Mouse (Mus musculus): ENCODE data around the gene Gm9507. TPM values are rescaled to one million over a fixed set of nuclear protein-coding genes. Genes with fewer than 3 reads are reported as not detected.
"Not testable (repeated sequence)": the region's sequence is repeated elsewhere in the genome, so short reads cannot be mapped to it uniquely, and the experiment has no call there.

Gene Gm9507
- polyA plus RNA-seq, 1 experiment: not detected

DNA sequence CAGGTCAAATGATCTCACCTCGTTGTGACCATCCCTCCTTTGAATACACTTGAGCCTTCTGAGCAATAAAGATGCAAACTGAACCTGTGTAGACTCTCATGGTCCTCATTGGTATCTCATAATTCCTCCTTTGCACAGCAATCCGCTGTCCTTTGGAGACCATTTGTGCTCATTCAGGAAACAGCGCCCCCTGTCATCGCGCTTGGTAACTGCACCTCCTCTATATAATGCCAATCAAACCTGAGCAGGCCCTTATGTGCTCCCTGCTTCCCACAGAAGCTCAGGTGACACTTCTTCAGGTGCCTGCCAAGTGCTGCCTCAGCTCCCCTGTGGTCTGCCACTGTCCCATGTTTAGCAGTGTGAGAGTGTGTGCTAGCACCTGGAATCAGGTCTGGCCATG is 3.9 kb upstream of the Gm9507 start:
- Histone ChIP-seq H3K27ac (ENCODE audit: insufficient read depth, low read length) (no peak overlapping the region), H3K4me3 (ENCODE audit: insufficient read depth, low read length) (no peak overlapping the region), H3K4me1 (ENCODE audit: control insufficient read depth, insufficient read depth, low read length) (no peaks in the 10 kb centered on the region)
- peak; percentile 60 for TF ChIP-seq CTCF (IDR thresholded peaks at IDR 0.05; ENCODE audit: extremely low read depth, insufficient read depth, low read length)
- no peak for TF ChIP-seq POLR2A (IDR thresholded peaks at IDR 0.05; ENCODE audit: extremely low read depth, insufficient read depth, low read length)

DNA sequence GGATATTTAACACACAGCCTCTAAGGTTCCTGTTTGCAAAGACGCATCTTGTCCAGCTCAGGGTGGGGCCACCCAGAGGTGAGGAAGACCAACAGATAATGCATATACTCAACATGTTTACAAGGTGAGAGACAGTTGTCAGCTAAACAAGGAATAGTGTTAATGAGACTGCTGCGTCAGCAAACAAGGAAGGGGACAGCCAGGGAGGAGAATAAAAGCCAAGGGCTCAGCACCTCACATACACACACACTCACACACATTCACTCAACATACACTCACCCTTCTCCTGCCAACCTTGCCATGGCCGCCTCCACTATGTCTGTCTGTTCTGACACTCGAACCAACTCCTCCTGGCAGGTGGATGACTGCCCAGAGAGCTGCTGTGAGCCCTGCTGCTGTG is 2.7 kb upstream of the Gm9507 start, which contains the start of gene Gm2696:
TSS of gene Gm2696 (plus strand) at position 301 of the 400 bp plus-strand sequence.
- TF ChIP-seq POLR2A (IDR thresholded peaks at IDR 0.05; ENCODE audit: extremely low read depth, insufficient read depth, low read length) (no peak), CTCF (IDR thresholded peaks at IDR 0.05; ENCODE audit: extremely low read depth, insufficient read depth, low read length) (no peak)
- Histone ChIP-seq H3K4me3 (ENCODE audit: insufficient read depth, low read length) (no peak within 1 kb of the TSS), H3K4me1 (ENCODE audit: control insufficient read depth, insufficient read depth, low read length) (no peaks in the 10 kb centered on the region), H3K27ac (ENCODE audit: insufficient read depth, low read length) (no peak within 1 kb of the TSS)

DNA sequence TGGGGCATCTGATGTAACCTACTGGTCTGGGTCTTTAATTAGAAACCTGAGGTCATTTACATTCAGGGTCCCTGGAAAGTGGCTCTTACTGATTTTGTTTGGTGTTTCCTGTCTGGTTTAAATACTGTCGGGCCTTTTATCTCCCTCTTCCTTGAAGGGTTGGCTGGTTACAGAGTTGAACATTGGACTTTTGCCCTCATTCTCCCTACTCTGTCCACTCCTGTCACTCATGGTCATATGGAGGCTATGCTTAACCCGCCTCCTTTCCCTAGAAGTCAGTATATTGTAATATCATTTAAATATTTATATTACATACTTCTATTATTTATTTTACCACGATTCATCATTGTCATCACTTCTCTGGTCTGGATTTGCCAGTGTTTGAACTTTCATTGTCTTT is 7.5 kb downstream of the Gm9507 start:
- TF ChIP-seq CTCF (IDR thresholded peaks at IDR 0.05; ENCODE audit: extremely low read depth, insufficient read depth, low read length) (no peak), POLR2A (IDR thresholded peaks at IDR 0.05; ENCODE audit: extremely low read depth, insufficient read depth, low read length) (no peak)
- Histone ChIP-seq H3K4me3 (ENCODE audit: insufficient read depth, low read length) (no peak overlapping the region), H3K27ac (ENCODE audit: insufficient read depth, low read length) (no peak overlapping the region), H3K4me1 (ENCODE audit: control insufficient read depth, insufficient read depth, low read length) (no peaks in the 10 kb centered on the region)

DNA sequence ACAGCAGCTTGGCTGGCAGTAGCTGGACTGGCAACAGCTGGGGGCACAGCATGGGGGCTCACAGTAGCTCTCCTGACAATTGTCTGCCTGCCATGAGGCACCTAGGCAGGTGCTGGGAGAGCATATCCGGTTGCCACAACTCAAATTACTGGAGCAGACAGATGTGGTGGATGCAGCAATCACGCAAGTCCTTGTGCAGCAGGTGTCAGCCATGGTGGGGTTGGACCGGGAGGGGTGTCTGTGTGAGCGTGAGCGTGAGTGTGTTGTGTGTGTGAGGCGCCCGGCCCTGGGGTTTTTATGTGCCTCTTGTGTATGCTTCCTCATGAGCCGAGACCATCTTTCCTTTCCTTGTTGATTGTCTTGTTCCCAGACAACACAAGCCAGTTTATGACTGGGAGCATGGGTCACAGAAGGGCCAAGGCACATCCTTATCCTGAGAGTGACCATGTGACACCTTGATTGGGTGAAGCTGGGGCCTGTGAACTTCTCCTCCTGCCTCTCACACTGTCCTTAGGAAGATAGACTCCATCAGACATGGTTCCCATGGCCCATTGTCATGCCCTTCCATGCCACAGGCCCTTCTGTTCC is 12.6 kb downstream of the Gm9507 start, which contains the start of gene Gm19668:
TSS of gene Gm19668 (minus strand) at position 213 of the 588 bp plus-strand sequence.
- Histone ChIP-seq H3K4me1 (ENCODE audit: control insufficient read depth, insufficient read depth, low read length) (no peaks in the 10 kb centered on the region), H3K4me3 (ENCODE audit: insufficient read depth, low read length) (no peak within 1 kb of the TSS), H3K27ac (ENCODE audit: insufficient read depth, low read length) (no peak within 1 kb of the TSS)
- no peak for TF ChIP-seq POLR2A (IDR thresholded peaks at IDR 0.05; ENCODE audit: extremely low read depth, insufficient read depth, low read length)
- TF ChIP-seq CTCF (IDR thresholded peaks at IDR 0.05; ENCODE audit: extremely low read depth, insufficient read depth, low read length): no peak

DNA sequence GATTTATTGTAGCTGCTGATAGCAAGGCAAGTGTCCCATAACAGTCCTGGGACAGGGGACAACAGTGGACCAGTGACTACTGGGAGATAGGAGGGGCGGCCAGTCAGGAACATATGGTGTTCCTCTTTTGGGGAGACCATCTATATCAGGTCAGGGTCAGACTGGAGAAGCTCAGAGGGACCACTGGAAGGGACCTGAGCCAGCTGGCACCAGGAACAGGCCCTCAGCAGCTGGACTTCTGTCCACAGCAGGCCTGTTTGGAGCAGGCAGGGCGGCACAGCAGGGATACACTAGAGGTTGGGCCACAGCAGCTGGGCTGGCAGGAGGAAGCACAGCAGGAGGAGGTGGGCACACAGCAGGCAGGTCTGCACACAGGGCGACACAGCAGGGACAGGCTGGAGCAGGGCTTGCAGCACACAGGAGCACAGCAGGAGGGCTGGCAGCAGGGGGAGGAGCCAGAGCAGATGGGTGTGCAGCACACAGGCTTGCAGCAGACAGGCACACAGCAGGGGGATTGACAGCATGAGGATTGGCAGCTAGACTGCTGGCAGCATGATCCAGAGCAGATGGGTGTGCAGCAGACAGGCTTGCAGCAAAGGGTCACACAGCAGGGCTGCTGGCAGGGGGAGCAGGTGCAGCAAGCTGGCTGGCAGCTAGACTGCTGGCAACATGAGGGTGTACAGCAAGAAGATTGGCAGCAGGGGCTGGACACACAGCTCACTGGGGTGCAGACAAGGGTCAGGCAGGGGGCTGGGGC is 13.3 kb downstream of the Gm9507 start:
- not testable (repeated sequence) for H3K4me3 ChIP-seq (ENCODE audit: insufficient read depth, low read length); H3K27ac ChIP-seq (ENCODE audit: insufficient read depth, low read length); H3K4me1 ChIP-seq (ENCODE audit: control insufficient read depth, insufficient read depth, low read length)

DNA sequence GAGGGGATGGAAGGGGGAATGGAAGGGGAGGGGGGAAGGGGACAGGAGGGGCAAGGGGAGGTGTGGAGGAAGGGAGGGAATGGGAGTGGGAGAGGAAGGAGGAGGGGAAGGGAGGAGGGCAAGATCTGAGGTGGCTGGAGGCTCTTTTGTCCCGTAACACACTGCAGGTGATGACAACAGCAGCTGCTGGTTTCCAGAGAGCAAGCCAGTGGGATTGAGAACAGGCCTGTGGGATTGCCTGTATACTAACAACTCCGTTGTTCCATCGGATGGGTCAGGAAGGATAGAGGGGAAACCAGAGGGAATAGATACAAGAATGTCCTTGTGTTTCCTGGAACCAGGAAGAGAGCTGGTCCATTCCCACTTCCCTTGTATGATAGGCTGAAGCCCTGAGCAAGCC is 14.0 kb downstream of the Gm9507 start:
- TF ChIP-seq POLR2A (IDR thresholded peaks at IDR 0.05; ENCODE audit: extremely low read depth, insufficient read depth, low read length) (no peak), CTCF (IDR thresholded peaks at IDR 0.05; ENCODE audit: extremely low read depth, insufficient read depth, low read length) (no peak)
- Histone ChIP-seq H3K4me3 (ENCODE audit: insufficient read depth, low read length) (no peak overlapping the region), H3K27ac (ENCODE audit: insufficient read depth, low read length) (no peak overlapping the region), H3K4me1 (ENCODE audit: control insufficient read depth, insufficient read depth, low read length) (no peaks in the 10 kb centered on the region)

DNA sequence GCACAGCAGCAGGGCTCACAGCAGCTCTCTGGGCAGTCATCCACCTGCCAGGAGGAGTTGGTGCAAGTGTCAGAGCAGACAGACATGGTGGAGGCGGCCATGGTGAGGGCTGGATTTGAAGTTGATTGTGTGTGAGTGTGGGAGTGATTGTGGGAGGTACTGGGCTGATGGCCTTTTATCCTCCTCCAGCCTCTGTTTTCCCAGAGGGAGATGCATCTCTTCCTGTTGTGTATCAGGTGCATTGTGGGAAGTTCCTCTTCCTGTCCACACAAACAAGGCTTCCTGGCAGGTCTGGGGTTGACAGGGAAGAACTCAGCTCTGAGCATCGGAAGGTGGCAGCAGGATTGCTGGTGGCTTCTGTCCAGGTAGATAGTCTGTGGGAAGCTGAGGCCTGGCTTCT is 16.7 kb downstream of the Gm9507 start, which contains the start of gene Gm9639:
TSS of gene Gm9639 (minus strand) at position 101 of the 400 bp plus-strand sequence.
- H3K4me3 ChIP-seq (ENCODE audit: insufficient read depth, low read length): no peak within 1 kb of the TSS
- no peaks in the 10 kb centered on the region for H3K4me1 ChIP-seq (ENCODE audit: control insufficient read depth, insufficient read depth, low read length)
- H3K27ac ChIP-seq (ENCODE audit: insufficient read depth, low read length): no peak within 1 kb of the TSS
- TF ChIP-seq POLR2A (IDR thresholded peaks at IDR 0.05; ENCODE audit: extremely low read depth, insufficient read depth, low read length): no peak
- TF ChIP-seq CTCF (IDR thresholded peaks at IDR 0.05; ENCODE audit: extremely low read depth, insufficient read depth, low read length): no peak

DNA sequence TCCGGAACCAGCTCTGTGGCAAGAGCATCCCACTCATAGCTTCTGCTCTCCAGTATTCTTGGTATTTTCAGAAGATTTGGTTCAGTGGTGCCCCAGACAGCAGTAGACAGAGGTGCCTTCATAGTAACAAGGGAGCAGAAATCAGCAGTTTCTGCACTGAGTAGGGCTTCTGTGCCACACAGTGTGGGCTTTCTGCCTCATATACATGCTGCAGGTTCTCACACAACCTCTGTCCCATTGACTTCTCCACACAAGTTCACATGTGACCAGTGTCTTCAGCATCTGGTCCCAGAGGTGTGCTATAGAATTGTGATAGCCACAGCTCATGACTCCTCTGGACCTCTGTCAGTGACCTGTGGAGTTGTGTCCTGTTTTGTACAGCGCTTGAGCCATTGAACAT is 23.0 kb downstream of the Gm9507 start:
- TF ChIP-seq CTCF (IDR thresholded peaks at IDR 0.05; ENCODE audit: extremely low read depth, insufficient read depth, low read length) (no peak), POLR2A (IDR thresholded peaks at IDR 0.05; ENCODE audit: extremely low read depth, insufficient read depth, low read length) (no peak)
- H3K27ac ChIP-seq (ENCODE audit: insufficient read depth, low read length): no peak overlapping the region
- H3K4me1 ChIP-seq (ENCODE audit: control insufficient read depth, insufficient read depth, low read length): no peaks in the 10 kb centered on the region
- no peak overlapping the region for H3K4me3 ChIP-seq (ENCODE audit: insufficient read depth, low read length)

DNA sequence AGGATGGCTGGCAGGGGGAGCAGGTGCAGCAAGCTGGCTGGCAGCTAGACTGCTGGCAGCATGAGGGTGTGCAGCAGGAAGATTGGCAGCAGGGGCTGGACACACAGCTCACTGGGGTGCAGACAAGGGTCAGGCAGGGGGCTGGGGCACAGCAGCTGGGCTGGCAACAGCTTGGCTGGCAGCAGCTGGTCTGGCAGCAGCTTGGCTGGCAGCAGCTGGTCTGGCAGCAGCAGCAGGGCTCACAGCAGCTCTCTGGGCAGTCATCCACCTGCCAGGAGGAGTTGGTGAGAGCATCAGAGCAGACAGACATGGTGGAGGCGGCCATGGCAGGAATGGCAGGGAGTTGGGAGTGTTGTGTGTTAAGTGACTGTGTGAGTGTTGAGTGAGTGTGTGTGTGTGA is 23.8 kb downstream of the Gm9507 start, which contains the start of gene Gm7137:
TSS of gene Gm7137 (minus strand) at position 325 of the 400 bp plus-strand sequence.
- not testable (repeated sequence) for H3K27ac ChIP-seq (ENCODE audit: insufficient read depth, low read length); H3K4me3 ChIP-seq (ENCODE audit: insufficient read depth, low read length); H3K4me1 ChIP-seq (ENCODE audit: control insufficient read depth, insufficient read depth, low read length)

DNA sequence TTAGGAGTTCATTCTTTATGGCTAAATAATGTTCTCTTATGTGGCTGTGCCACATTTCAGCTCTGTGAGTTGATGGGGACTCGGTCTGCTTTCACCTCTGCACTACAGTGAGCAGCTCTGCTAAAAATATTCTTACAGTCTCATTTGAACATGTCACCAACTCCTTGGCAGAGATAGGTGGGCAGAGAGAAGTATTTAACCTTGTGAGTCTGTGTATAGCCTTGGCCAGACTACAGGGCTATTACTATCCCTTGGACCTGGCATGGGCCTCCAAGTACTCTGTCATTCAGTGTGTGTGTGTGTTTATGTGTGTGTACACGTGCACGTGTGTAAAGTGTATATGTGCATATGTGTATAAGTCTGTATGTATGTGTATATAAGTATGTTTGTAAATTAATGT is 28.2 kb downstream of the Gm9507 start:
- not testable (repeated sequence) for H3K4me1 ChIP-seq (ENCODE audit: control insufficient read depth, insufficient read depth, low read length); H3K4me3 ChIP-seq (ENCODE audit: insufficient read depth, low read length); H3K27ac ChIP-seq (ENCODE audit: insufficient read depth, low read length)

DNA sequence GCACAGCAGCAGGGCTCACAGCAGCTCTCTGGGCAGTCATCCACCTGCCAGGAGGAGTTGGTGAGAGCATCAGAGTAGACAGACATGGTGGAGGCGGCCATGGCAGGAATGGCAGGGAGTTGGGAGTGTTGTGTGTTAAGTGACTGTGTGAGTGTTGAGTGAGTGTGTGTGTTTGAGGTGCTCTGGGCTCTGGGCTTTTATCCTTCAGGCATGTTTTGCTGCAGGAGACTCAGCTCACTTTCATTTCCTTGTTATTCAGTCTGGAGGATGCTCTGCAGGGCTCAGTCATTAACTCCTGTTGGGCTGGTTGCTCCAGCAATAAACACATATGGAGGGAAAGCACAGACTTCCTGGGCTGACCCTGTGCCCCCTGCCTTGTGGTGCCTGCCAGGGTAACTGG is 29.2 kb downstream of the Gm9507 start, which contains the start of gene Gm3250:
TSS of gene Gm3250 (minus strand) at position 101 of the 400 bp plus-strand sequence.
- not testable (repeated sequence) for H3K4me1 ChIP-seq (ENCODE audit: control insufficient read depth, insufficient read depth, low read length); H3K27ac ChIP-seq (ENCODE audit: insufficient read depth, low read length); H3K4me3 ChIP-seq (ENCODE audit: insufficient read depth, low read length)

DNA sequence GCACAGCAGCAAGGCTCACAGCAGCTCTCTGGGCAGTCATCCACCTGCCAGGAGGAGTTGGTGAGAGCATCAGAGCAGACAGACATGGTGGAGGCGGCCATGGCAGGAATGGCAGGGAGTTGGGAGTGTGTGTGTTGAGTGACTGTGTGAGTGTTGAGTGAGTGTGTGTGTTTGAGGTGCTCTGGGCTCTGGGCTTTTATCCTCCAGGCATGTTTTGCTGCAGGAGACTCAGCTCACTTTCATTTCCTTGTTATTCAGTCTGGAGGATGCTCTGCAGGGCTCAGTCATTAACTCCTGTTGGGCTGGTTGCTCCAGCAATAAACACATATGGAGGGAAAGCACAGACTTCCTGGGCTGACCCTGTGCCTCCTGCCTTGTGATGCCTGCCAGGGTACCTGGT is 34.8 kb downstream of the Gm9507 start, which contains the start of gene Gm7138:
TSS of gene Gm7138 (minus strand) at position 101 of the 400 bp plus-strand sequence.
- H3K4me1 ChIP-seq (ENCODE audit: control insufficient read depth, insufficient read depth, low read length); H3K4me3 ChIP-seq (ENCODE audit: insufficient read depth, low read length); H3K27ac ChIP-seq (ENCODE audit: insufficient read depth, low read length): not testable (repeated sequence)

DNA sequence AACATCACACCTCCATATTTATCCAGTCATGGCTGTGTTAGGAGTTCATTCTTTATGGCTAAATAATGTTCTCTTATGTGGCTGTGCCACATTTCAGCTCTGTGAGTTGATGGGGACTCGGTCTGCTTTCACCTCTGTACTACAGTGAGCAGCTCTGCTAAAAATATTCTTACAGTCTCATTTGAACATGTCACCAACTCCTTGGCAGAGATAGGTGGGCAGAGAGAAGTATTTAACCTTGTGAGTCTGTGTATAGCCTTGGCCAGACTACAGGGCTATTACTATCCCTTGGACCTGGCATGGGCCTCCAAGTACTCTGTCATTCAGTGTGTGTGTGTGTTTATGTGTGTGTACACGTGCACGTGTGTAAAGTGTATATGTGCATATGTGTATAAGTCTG is 39.5 kb downstream of the Gm9507 start:
- H3K4me3 ChIP-seq (ENCODE audit: insufficient read depth, low read length); H3K27ac ChIP-seq (ENCODE audit: insufficient read depth, low read length); H3K4me1 ChIP-seq (ENCODE audit: control insufficient read depth, insufficient read depth, low read length): not testable (repeated sequence)

DNA sequence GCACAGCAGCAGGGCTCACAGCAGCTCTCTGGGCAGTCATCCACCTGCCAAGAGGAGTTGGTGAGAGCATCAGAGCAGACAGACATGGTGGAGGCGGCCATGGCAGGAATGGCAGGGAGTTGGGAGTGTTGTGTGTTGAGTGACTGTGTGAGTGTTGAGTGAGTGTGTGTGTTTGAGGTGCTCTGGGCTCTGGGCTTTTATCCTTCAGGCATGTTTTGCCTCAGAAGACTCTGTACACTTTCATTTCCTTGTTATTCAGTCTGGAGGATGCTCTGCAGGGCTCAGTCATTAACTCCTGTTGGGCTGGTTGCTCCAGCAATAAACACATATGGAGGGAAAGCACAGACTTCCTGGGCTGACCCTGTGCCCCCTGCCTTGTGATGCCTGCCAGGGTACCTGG is 40.4 kb downstream of the Gm9507 start, which contains the start of gene Gm3238:
TSS of gene Gm3238 (minus strand) at position 101 of the 400 bp plus-strand sequence.
- not testable (repeated sequence) for H3K27ac ChIP-seq (ENCODE audit: insufficient read depth, low read length); H3K4me3 ChIP-seq (ENCODE audit: insufficient read depth, low read length)

More for the DNA sequence above, 40.4 kb downstream of the Gm9507 start, which contains the start of gene Gm3238:
- H3K4me1 ChIP-seq (ENCODE audit: control insufficient read depth, insufficient read depth, low read length): not testable (repeated sequence)

Measured in cortical plate, adult 2 months (tissue).